Mouse (Mus musculus) lung, adult 2 months (tissue): ENCODE data around the gene Lhb. TPM values are rescaled to one million over a fixed set of nuclear protein-coding genes. Genes with fewer than 3 reads are reported as not detected.
"Not testable (repeated sequence)": the region's sequence is repeated elsewhere in the genome, so short reads cannot be mapped to it uniquely, and the experiment has no call there.

Experiments
- DNase-seq: peaks from one replicate; pipeline ENCODE4 v3.0.0; 2022
- H3K4me1 ChIP-seq: fragments of 200-500 bp; 2 replicates; pipeline ENCODE4 v1.6.1; 2011; ENCODE audit warnings: low read length; ENCODE audit not compliant: control insufficient read depth, insufficient read depth
- H3K4me3 ChIP-seq: fragments of 200-500 bp; replicated peaks from 2 replicates; pipeline ENCODE3; 2011; ENCODE audit warnings: low read depth, mild to moderate bottlenecking, control low read depth, low read length; ENCODE audit errors: extremely low read depth
- CTCF ChIP-seq: fragments of 200-500 bp; IDR thresholded peaks from 2 replicates; pipeline ENCODE4 v1.5.1; 2011; ENCODE audit warnings: mild to moderate bottlenecking, low read length, control low read depth; ENCODE audit not compliant: insufficient read depth
- POLR2A ChIP-seq: fragments of 200-500 bp; IDR thresholded peaks from 2 replicates; pipeline ENCODE4 v1.6.1; 2011; ENCODE audit warnings: low read depth, mild to moderate bottlenecking, control low read depth, low read length, borderline replicate concordance; ENCODE audit errors: extremely low read depth
- WGBS: fragments of 180-500 bp; shearing (Covaris S2); methylation state at CpG from one replicate; pipeline ENCODE4 v1.1.7; 2018; 5-methylcytosine and 5-hydroxymethylcytosine counted together
- polyA plus RNA-seq: library from polyadenylated mRNA; depleted of rRNA; stranded (reverse); fragments of >200 nt; gene quantifications from 2 replicates; pipeline ENCODE4 v1.2.3, GENCODE M21; 2012; rRNA removed

The Lhb gene
- polyA plus RNA-seq = 26.5 and 33.4 TPM in 2 replicates

- no peak for DNase-seq
- H3K4me3 ChIP-seq = no peak within 1 kb of the TSS
- H3K4me1 ChIP-seq = no peaks in the 10 kb centered on the region
- WGBS = 74% methylated on average over 6 of the region's 6 CpGs
- TF ChIP-seq CTCF (no peak), POLR2A (no peak)
These were observed at the start of gene Lhb for GRCm38 (mm10) chr7:45420615-45420919. Gene Lhb, plus strand, starts transcription at chr7:45420820.

DNA sequence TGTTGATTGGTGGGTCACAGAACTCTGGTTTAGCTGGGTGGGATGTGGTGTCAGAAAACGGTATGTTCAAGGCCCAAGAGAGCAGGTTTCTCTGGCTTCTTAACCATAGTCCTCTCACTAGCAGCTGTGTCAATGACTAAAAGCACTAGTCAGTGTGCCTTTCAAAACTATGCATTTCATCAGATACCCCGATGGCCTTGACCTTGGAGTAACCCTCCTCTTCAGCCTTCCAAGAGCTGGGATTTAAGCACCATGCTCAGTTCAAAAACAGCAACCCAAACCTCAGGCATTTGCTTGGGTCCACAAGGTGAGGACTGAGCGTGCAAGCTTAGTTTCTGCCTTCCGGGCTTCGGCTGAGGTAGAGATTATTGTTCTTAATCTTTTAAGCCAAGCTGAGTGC, 48.2 kb upstream of the Lhb start:
- Histone ChIP-seq H3K4me1 (no peaks in the 10 kb centered on the region; the same call in none of the 2 replicates), H3K4me3 (no peak overlapping the region)
- 77% methylated on average over 5 of the region's 5 CpGs for WGBS
- TF ChIP-seq POLR2A (no peak), CTCF (no peak)
- DNase-seq = no peak

DNA sequence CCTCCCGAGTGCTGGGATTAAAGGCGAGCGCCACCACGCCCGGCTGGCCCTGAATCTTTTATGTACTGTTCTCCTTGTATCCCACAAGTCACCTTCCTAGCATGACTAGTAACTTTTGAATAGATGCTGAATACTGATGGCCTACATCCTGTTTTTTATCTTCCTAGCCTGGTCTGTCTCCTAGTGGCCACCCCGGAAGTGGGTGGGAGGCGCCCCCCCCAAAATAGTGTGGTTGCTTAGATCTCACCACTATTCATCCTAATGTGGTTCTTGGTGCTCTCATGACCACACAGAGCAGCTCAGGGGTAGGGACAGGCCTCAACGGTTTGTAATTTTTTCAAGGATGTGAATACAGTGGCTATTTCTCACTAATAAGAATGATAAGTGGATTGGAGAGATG, 46.0 kb upstream of the Lhb start:
- TF ChIP-seq POLR2A (no peak), CTCF (no peak)

DNA sequence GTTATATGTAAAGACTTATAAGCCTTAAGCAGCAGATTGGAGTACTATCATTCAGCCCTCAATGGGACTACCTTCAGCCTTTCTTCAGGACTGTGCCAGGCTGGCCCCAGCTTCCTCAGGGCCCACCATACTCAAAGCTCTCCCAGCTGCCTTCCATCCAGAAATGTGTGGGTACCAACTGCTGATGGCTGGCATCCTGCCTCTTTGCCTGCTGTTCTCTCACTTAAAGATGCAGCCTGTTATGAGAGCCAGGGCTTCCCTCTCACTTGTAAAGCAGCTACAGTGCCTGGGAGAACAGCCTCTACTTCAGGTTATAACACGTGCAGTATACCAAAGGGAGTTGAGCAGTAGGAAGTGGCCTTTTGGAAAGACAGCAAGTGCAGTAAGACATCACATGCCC, 44.6 kb upstream of the Lhb start:
- no peaks in the 10 kb centered on the region for H3K4me1 ChIP-seq
- H3K4me3 ChIP-seq = no peak overlapping the region
- no peak for TF ChIP-seq CTCF
- DNase-seq = no peak
- WGBS = 82% methylated on average over 1 of the region's 1 CpGs

More for the DNA sequence above, 46.0 kb upstream of the Lhb start:
- 88% methylated on average over 8 of the region's 8 CpGs for WGBS
- H3K4me3 ChIP-seq = no peak overlapping the region
- H3K4me1 ChIP-seq = no peaks in the 10 kb centered on the region; the same call in none of the 2 replicates
- no peak for DNase-seq

DNA sequence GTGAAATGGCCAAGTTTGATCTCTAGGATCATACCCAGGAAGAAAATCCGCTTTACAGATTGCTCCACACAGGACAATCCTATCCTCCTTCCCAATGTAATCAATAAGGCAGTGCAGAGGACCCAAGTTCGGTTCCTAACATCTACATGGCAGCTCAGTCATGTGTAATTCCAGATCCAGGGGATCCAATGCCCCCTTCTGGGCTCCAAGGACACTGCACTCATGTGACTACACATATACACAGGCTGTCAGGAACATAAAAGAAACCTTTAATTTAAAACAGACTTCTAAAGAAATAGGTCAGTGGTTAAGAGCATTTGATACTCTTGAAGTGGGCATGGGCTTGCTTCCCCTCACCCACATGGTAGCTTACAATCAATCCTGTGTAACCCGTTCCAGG, 34.5 kb upstream of the Lhb start:
- H3K4me1 ChIP-seq = no peaks in the 10 kb centered on the region
- no peak for TF ChIP-seq CTCF
- no peak for DNase-seq
- H3K4me3 ChIP-seq = no peak overlapping the region
- WGBS = 90% methylated on average over 3 of the region's 3 CpGs

GRCm38 (mm10) chr7:45395129-45395541, 25.5 kb upstream of the Lhb start:
- 1% methylated on average over 19 of the region's 20 CpGs for WGBS
- TF ChIP-seq POLR2A (no peak), CTCF (no peak)
- Histone ChIP-seq H3K4me3 (peak overlapping the region; percentile 67), H3K4me1 (peaks cover 8% of the 10 kb centered on the region)
- DNase-seq = no peak

DNA sequence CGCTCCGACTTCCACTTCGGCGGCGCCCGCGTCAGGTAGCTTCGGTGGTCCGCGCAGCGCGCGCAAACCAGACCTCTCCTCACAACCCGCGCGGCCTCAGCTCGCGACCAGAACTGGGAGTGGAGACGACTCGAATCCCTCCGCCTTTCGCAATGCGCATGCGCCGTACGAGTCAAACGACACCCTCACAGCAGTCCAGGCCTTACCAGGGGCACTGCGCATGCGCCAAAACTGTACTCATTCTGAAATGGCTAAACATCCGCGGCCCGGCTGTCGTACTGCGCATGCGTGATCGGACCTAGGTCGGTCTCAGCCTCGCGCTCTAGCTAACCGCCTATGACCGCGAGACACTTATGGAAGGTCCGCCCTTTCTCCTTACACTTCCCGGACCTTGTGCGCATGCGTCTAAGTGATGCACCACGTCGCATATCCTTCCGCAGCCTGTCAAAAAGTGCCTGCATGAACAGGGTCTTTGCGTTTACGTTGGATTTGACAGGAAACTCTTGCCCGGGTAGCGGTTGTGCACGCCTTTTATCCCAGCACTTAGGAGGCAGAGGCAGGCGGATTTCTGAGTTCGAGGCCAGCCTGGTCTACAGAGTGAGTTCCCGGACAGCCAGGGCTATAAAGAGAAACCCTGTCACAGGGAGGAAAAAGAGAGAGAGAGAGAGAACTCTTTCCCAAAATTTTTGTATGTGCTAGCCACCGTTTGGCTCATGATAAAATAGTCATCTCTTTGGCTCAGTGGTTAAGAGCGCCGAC, 24.9 kb upstream of the Lhb start, which contains the start of gene Snrnp70:
Snrnp70 (minus strand) TSS at position 165 of the 759 bp plus-strand sequence.
- under 1% methylated on average over 60 of the region's 60 CpGs for WGBS
- Histone ChIP-seq H3K4me3 (peak within 1 kb of the TSS; percentile 68), H3K4me1 (peaks cover 8% of the 10 kb centered on the region)
- TF ChIP-seq POLR2A (peak; percentile 98), CTCF (no peak)
- peak; percentile 99 for DNase-seq

GRCm38 (mm10) chr7:45396337-45396775, 24.3 kb upstream of the Lhb start:
- H3K4me3 ChIP-seq = peak overlapping the region; percentile 68
- H3K4me1 ChIP-seq, DNase-seq: not testable (repeated sequence)
- under 1% methylated on average over 3 of the region's 3 CpGs for WGBS

- peaks cover 8% of the 10 kb centered on the region for H3K4me1 ChIP-seq
- DNase-seq = no peak
- no peak overlapping the region for H3K4me3 ChIP-seq
- 61% methylated on average over 2 of the region's 2 CpGs for WGBS
- TF ChIP-seq CTCF (no peak), POLR2A (no peak)
These were observed 23.8 kb upstream of the Lhb start for GRCm38 (mm10) chr7:45396787-45397186.

DNA sequence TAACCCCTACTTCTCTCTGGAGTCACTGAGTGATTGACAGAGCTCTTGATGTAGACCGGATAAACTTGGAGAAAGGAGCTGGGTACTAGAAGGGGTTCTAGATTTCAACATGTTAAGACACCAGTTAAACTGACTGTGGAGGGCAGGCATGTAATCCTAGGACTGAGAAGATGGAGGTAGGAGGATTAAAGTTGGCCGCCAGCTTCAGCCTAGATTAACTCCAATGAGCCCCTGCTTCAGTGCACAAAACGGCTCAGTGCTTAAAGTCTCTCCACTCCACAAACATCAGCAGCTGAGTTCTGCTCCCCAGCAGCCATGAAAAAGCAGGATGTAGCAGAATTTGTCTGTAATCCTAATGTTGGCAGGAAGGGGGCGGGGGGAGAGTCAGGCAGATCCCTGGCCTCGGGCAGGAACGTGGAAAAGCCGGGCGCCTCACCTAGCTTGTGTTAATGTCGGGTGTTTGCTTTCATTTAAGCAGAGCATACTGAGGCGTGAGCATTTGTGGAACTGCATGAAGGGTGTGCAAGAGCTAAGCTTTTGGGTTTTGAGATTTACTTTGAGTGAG, 19.0 kb upstream of the Lhb start:
- Histone ChIP-seq H3K4me1 (peaks cover under 1% of the 10 kb centered on the region; the same call in 1 of the 2 replicates), H3K4me3 (no peak overlapping the region)
- no peak for DNase-seq
- WGBS = 54% methylated on average over 10 of the region's 10 CpGs
- TF ChIP-seq POLR2A (no peak), CTCF (no peak)

GRCm38 (mm10) chr7:45403532-45404261, 16.9 kb upstream of the Lhb start:
- WGBS = 44% methylated on average over 6 of the region's 6 CpGs
- no peak overlapping the region for H3K4me3 ChIP-seq
- peak; percentile 45; the same call in 1 of the 2 replicates for TF ChIP-seq CTCF
- no peak for TF ChIP-seq POLR2A
- DNase-seq = peak; percentile 62
- H3K4me1 ChIP-seq = peaks cover 2% of the 10 kb centered on the region; the same call in 1 of the 2 replicates
